28 mouse cellular contexts compared by ENCODE assay signal in the genomic region with DNA sequence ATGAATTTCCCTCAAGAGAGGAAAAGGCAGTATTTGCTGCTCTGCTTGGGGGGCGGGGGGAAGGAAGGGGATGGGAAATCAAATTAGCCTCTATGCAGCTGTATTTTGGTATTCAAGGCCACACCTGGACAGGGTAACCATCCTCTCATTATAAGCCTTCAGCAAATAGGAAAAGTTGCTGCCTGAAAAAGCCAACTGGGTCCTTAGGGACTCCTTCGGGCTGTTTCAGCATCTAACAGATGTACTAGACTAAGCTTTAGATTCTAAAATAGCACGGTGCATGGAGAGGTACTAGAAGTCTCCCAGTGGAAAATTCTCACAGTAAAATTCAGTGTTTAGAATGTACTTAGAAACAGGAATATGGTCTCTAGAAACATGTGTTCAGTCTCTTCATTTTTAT.
A peak's percentile ranks its signal among the peaks of the same experiment; 100 is the strongest.
DNase-seq lines count a peak whose midpoint lies in the region; ATAC-seq and TF ChIP-seq lines count a peak whose summit lies in the region.
"Had no signal": no experiment of that assay in that cellular context is flagged by ENCODE, and none has a peak within 500 bp of the region (broad histone marks: within the 10 kb centered on the region; RNA-seq: fewer than 3 reads in every experiment).

No protein-coding gene starts in this region.

- TF ChIP-seq POLR2A in brain, embryonic 14.5 days (IDR thresholded peaks at IDR 0.05; ENCODE audit: borderline replicate concordance, extremely low read depth, insufficient read depth, insufficient read length, poor library complexity, severe bottlenecking): no peak

- no peak overlapping the region for H3K27ac ChIP-seq in limb, embryonic 13.5 days
- H3K27ac ChIP-seq in limb, embryonic 10.5 days: no peak overlapping the region
- no peak overlapping the region for H3K27ac ChIP-seq in midbrain, embryonic 15.5 days
- H3K27ac ChIP-seq: embryonic facial prominence, embryonic 12.5 days; forebrain, embryonic 10.5 days; heart, embryonic 10.5 days; heart, embryonic 15.5 days; hindbrain, embryonic 13.5 days; left cerebral cortex, adult 2 months; liver, embryonic 12.5 days; macrophage; neural tube, embryonic 15.5 days had no signal

- TF ChIP-seq CTCF in brain, embryonic 14.5 days (IDR thresholded peaks at IDR 0.05; ENCODE audit: borderline replicate concordance, extremely low read depth, insufficient read depth, insufficient read length): no peak

- H3K4me3 ChIP-seq in limb, embryonic 13.5 days: no peak overlapping the region
- no peak overlapping the region for H3K4me3 ChIP-seq in limb, embryonic 10.5 days
- no peak overlapping the region for H3K4me3 ChIP-seq in midbrain, embryonic 15.5 days
- H3K4me3 ChIP-seq: embryonic facial prominence, embryonic 12.5 days; forebrain, embryonic 10.5 days; heart, embryonic 10.5 days; heart, embryonic 15.5 days; hindbrain, embryonic 13.5 days; left cerebral cortex, adult 2 months; liver, embryonic 12.5 days; neural tube, embryonic 15.5 days had no signal

- ATAC-seq in frontal cortex, adult (ENCODE audit: low TSS enrichment): peak; percentile 97
- ATAC-seq in limb, embryonic 13.5 days (ENCODE audit: low FRiP score, low read depth): peak; percentile 91
- ATAC-seq in midbrain, embryonic 15.5 days (replicated peaks): peak; percentile 73; the same call in 1 of the 2 replicates
- ATAC-seq: forebrain, embryonic 16.5 days; inflammation-experienced regulatory T-cells, adult 6 months; liver, embryonic 12.5 days; liver, postnatal 0 days had no signal

- H3K27me3 ChIP-seq in limb, embryonic 13.5 days: no peaks in the 10 kb centered on the region
- H3K27me3 ChIP-seq in limb, embryonic 10.5 days (ENCODE audit: low read depth, poor library complexity, severe bottlenecking): no peaks in the 10 kb centered on the region
- no peaks in the 10 kb centered on the region for H3K27me3 ChIP-seq in midbrain, embryonic 15.5 days (replicated peaks)
- H3K27me3 ChIP-seq: embryonic facial prominence, embryonic 12.5 days; heart, embryonic 15.5 days; hindbrain, embryonic 13.5 days; liver, embryonic 12.5 days; neural tube, embryonic 15.5 days had no signal

- H3K9ac ChIP-seq in limb, embryonic 13.5 days: no peak overlapping the region
- H3K9ac ChIP-seq in midbrain, embryonic 15.5 days: no peak overlapping the region
- H3K9ac ChIP-seq: embryonic facial prominence, embryonic 12.5 days; heart, embryonic 15.5 days; hindbrain, embryonic 13.5 days; liver, embryonic 12.5 days; liver, postnatal 0 days; neural tube, embryonic 15.5 days had no signal

- 47% methylated on average over 3 of the region's 3 CpGs for WGBS in limb, embryonic 13.5 days
- 87% methylated on average over 3 of the region's 3 CpGs for WGBS in limb, embryonic 10.5 days
- WGBS in midbrain, embryonic 15.5 days: 65% methylated on average over 3 of the region's 3 CpGs

- no peaks in the 10 kb centered on the region for H3K36me3 ChIP-seq in limb, embryonic 13.5 days
- no peaks in the 10 kb centered on the region for H3K36me3 ChIP-seq in limb, embryonic 10.5 days
- H3K36me3 ChIP-seq in midbrain, embryonic 15.5 days (replicated peaks): no peaks in the 10 kb centered on the region
- H3K36me3 ChIP-seq: embryonic facial prominence, embryonic 12.5 days; forebrain, embryonic 10.5 days; heart, embryonic 10.5 days; heart, embryonic 15.5 days; hindbrain, embryonic 13.5 days; liver, embryonic 12.5 days; neural tube, embryonic 15.5 days had no signal

- no peaks in the 10 kb centered on the region for H3K9me3 ChIP-seq in limb, embryonic 13.5 days
- no peaks in the 10 kb centered on the region for H3K9me3 ChIP-seq in limb, embryonic 10.5 days (replicated peaks)
- H3K9me3 ChIP-seq in midbrain, embryonic 15.5 days: no peaks in the 10 kb centered on the region
- H3K9me3 ChIP-seq: embryonic facial prominence, embryonic 12.5 days; forebrain, embryonic 10.5 days; heart, embryonic 10.5 days; hindbrain, embryonic 13.5 days; liver, embryonic 12.5 days; neural tube, embryonic 15.5 days had no signal

- no peak overlapping the region for H3K4me2 ChIP-seq in limb, embryonic 13.5 days (replicated peaks)
- no peak overlapping the region for H3K4me2 ChIP-seq in midbrain, embryonic 15.5 days
- H3K4me2 ChIP-seq: embryonic facial prominence, embryonic 12.5 days; heart, embryonic 15.5 days; hindbrain, embryonic 13.5 days; liver, embryonic 12.5 days; neural tube, embryonic 15.5 days had no signal

- DNase-seq in frontal cortex, postnatal 14 days (ENCODE audit: low spot score in 2 of 2): no peak
- DNase-seq in limb, embryonic 10.5 days (ENCODE audit: low spot score): no peak
- peak; percentile 49 for DNase-seq in brain, embryonic 14.5 days (ENCODE audit: low read depth)
- DNase-seq in lung, postnatal 25 days (ENCODE audit: low spot score): no peak
- no peak for DNase-seq in cerebellum, postnatal 14 days
- DNase-seq: adrenal gland, postnatal 36 days; cerebellum, adult 8-10 months; cerebellum, postnatal 36 days; gastrocnemius, postnatal 14 days; kidney, adult 11 months; kidney, postnatal 25 days; liver, postnatal 0 days; retina, postnatal 1 day; thymus, postnatal 4 days had no signal

- no peaks in the 10 kb centered on the region for H3K4me1 ChIP-seq in limb, embryonic 13.5 days
- no peaks in the 10 kb centered on the region for H3K4me1 ChIP-seq in limb, embryonic 10.5 days
- H3K4me1 ChIP-seq in midbrain, embryonic 15.5 days: no peaks in the 10 kb centered on the region
- H3K4me1 ChIP-seq: embryonic facial prominence, embryonic 12.5 days; forebrain, embryonic 10.5 days; heart, embryonic 10.5 days; heart, embryonic 15.5 days; hindbrain, embryonic 13.5 days; liver, embryonic 12.5 days; neural tube, embryonic 15.5 days had no signal
